Mouse (Mus musculus) brain, embryonic 14.5 days (tissue): ENCODE measurements at regions not wholly inside any gene's neighbourhood (a gene's known extent, or its start where the extent isn't known, plus 50 kb on each side); places are given as distances from the start of the nearest gene placed in this dataset.

Experiments
- CTCF ChIP-seq: fragments of 200-500 bp; IDR thresholded peaks from 2 replicates; pipeline ENCODE4 v1.5.1; 2012; ENCODE audit warnings: inconsistent platforms, mild to moderate bottlenecking, moderate library complexity, borderline replicate concordance; ENCODE audit not compliant: insufficient read depth, insufficient read length; ENCODE audit errors: extremely low read depth
- POLR2A ChIP-seq: fragments of 200-500 bp; IDR thresholded peaks from 2 replicates; pipeline ENCODE4 v1.6.1; 2012; ENCODE audit warnings: mild to moderate bottlenecking, inconsistent platforms, borderline replicate concordance; ENCODE audit not compliant: poor library complexity, insufficient read depth, insufficient read length, severe bottlenecking; ENCODE audit errors: extremely low read depth

DNA sequence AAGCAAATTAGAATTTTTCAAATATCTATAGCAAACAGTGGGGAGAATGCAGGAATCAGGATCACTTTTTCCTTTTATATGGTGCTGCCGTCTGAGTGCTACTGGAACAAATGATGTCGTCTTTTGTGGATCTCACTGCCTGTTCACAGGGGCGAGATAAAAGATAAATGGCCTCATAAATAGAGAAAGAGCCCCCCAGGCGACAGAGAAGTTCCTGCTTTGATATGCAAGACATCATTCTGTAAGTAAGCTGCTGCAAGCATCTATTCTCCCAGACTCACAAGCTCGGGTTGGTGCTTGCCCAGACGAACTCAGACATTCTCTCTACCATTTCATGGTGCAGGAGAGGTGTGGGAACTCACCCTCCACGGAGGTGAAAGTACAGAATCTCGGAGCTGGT is 377.6 kb upstream of the Cdh4 start:
- no peak for TF ChIP-seq CTCF
- TF ChIP-seq POLR2A = no peak
